ENCODE assay signal across 9 mouse cellular contexts in the genomic region with DNA sequence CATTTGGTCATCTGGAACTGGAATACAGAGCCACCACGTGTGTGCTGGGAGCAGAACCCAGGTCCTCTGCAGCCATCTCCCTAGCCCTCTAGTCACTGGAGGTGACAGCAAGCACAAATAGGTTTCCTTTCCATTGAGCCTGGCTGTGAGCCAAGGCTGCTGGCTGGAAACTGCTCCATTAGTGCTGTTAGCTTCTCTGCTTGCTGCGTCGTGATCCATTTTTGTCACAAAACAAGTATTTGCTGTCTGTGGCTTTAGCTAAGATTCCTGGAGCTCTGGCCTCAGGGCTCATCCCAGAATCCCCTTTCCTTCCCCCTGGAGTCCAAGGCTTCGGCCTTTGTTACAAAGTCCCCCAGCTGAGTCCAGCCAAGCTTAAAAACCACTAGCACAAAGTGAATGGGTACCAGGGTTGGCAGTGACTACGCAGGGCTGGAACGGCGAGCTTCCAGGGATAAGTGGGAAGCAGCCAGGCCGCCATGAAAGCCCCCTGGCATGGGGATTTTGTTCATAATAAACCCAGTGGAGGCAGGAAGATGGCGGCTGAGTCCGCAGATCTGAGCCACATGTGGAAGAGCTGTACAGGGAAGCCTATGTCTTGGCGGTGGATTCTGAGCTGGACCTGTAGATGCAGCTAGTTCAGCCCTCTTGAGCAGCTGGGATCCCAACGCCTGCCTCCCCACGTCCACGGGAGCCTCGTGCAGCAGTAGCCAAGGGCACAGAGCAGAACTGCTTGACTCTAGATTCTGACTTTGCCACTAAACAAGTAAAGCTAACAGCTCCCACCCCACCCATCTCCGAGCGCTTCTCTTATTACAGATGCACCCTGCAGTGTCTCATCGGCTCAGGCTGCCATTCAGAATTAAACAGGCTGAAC. TPM values are rescaled to one million over a fixed set of nuclear protein-coding genes. Genes with fewer than 3 reads are reported as not detected.
DNase-seq lines count a peak whose midpoint lies in the region; ATAC-seq lines count a peak whose summit lies in the region.
"Had no signal": no experiment of that assay in that cellular context is flagged by ENCODE, and none has a peak within 500 bp of the region (broad histone marks: within the 10 kb centered on the region; RNA-seq: fewer than 3 reads in every experiment).

No protein-coding gene starts in this region.

- no peaks in the 10 kb centered on the region for H3K27me3 ChIP-seq in lung, embryonic 15.5 days
- H3K27me3 ChIP-seq in hindbrain, embryonic 12.5 days, result no peaks in the 10 kb centered on the region
- no peaks in the 10 kb centered on the region for H3K27me3 ChIP-seq in midbrain, embryonic 13.5 days

- H3K4me1 ChIP-seq in lung, embryonic 15.5 days, result no peaks in the 10 kb centered on the region
- H3K4me1 ChIP-seq in hindbrain, embryonic 12.5 days, result peaks cover 22% of the 10 kb centered on the region
- peaks cover 34% of the 10 kb centered on the region for H3K4me1 ChIP-seq in midbrain, embryonic 13.5 days (replicated peaks)

- H3K9ac ChIP-seq in lung, embryonic 15.5 days, result no peak overlapping the region
- no peak overlapping the region for H3K9ac ChIP-seq in hindbrain, embryonic 12.5 days
- 0 out of 2 replicates have a peak overlapping the region, but pooled peaks have one; percentile 36 for H3K9ac ChIP-seq in midbrain, embryonic 13.5 days (replicated peaks)

- DNase-seq in lung, postnatal 36 days, result no peak
- DNase-seq in cerebellum, postnatal 10 days, result peak; percentile 78 to 87
- no peak for DNase-seq in spleen, postnatal 36 days (ENCODE audit: low spot score in 2 of 2)
- no peak for DNase-seq in urinary bladder, postnatal 10 days (ENCODE audit: low spot score)

- H3K9me3 ChIP-seq in lung, embryonic 15.5 days, result no peaks in the 10 kb centered on the region
- H3K9me3 ChIP-seq in hindbrain, embryonic 12.5 days (replicated peaks), result no peaks in the 10 kb centered on the region
- no peaks in the 10 kb centered on the region for H3K9me3 ChIP-seq in midbrain, embryonic 13.5 days

- no peak overlapping the region for H3K4me2 ChIP-seq in lung, embryonic 15.5 days
- no peak overlapping the region for H3K4me2 ChIP-seq in hindbrain, embryonic 12.5 days (replicated peaks)
- H3K4me2 ChIP-seq in midbrain, embryonic 13.5 days (replicated peaks), result peak overlapping the region; percentile 23; the same call in 1 of the 2 replicates

- peaks cover 54% of the 10 kb centered on the region for H3K36me3 ChIP-seq in lung, embryonic 15.5 days
- H3K36me3 ChIP-seq in hindbrain, embryonic 12.5 days, result peaks cover 46% of the 10 kb centered on the region
- peaks cover 39% of the 10 kb centered on the region for H3K36me3 ChIP-seq in midbrain, embryonic 13.5 days

- 53% methylated on average over 18 of the region's 18 CpGs for whole genome bisulfite sequencing in lung, embryonic 15.5 days
- 38% methylated on average over 18 of the region's 18 CpGs for WGBS in hindbrain, embryonic 12.5 days
- WGBS in midbrain, embryonic 13.5 days, result 26% methylated on average over 18 of the region's 18 CpGs

- peak overlapping the region; percentile 29 for H3K27ac ChIP-seq in lung, embryonic 15.5 days
- peak overlapping the region; percentile 77 for H3K27ac ChIP-seq in hindbrain, embryonic 12.5 days
- peak overlapping the region; percentile 90 for H3K27ac ChIP-seq in midbrain, embryonic 13.5 days

- no peak for ATAC-seq in lung, embryonic 15.5 days (ENCODE audit: borderline replicate concordance, extremely low read depth, low FRiP score, low TSS enrichment)
- peak; percentile 51 for ATAC-seq in hindbrain, embryonic 12.5 days (ENCODE audit: low FRiP score)
- peak; percentile 69 for ATAC-seq in midbrain, embryonic 13.5 days
- ATAC-seq in megakaryocyte progenitor cell, adult 5-6 weeks (replicated peaks; ENCODE audit: poor library complexity), result no peak

- no peak overlapping the region for H3K4me3 ChIP-seq in lung, embryonic 15.5 days
- no peak overlapping the region for H3K4me3 ChIP-seq in hindbrain, embryonic 12.5 days
- H3K4me3 ChIP-seq in midbrain, embryonic 13.5 days (replicated peaks), result no peak overlapping the region

RNA-seq across cellular contexts. Expression of gene Eno1, which starts 14.3 kb away (rescaled TPM):
- 1,793 and 1,844 TPM in 2 replicates for polyA plus RNA-seq in lung, embryonic 15.5 days (2015; fragmentation: Nextera tagmentation; extraction: Ambion mirVana)
- 1,309 and 1,398 TPM in 2 replicates for polyA plus RNA-seq in hindbrain, embryonic 12.5 days (2016; fragmentation: Nextera tagmentation; extraction: Ambion mirVana)
- 945 and 955 TPM in 2 replicates for polyA plus RNA-seq in midbrain, embryonic 13.5 days (2015; fragmentation: Nextera tagmentation; extraction: Ambion mirVana)
- 336 and 338 TPM in 2 replicates for total RNA-seq in megakaryocyte progenitor cell, adult 5-6 weeks (2015)
- total RNA-seq in megakaryocyte progenitor cell, adult 5-6 weeks (2017), result 357 and 368 TPM in 2 replicates

RNA-seq across cellular contexts. Expression of gene Rere, which starts 30.7 kb away (rescaled TPM):
- polyA plus RNA-seq in lung, embryonic 15.5 days (2015; fragmentation: Nextera tagmentation; extraction: Ambion mirVana), result 25.8 and 31.9 TPM in 2 replicates
- 60.5 and 66.1 TPM in 2 replicates for polyA plus RNA-seq in hindbrain, embryonic 12.5 days (2016; fragmentation: Nextera tagmentation; extraction: Ambion mirVana)
- polyA plus RNA-seq in midbrain, embryonic 13.5 days (2015; fragmentation: Nextera tagmentation; extraction: Ambion mirVana), result 42.4 and 43.6 TPM in 2 replicates
- 49.5 TPM in 2 replicates for total RNA-seq in megakaryocyte progenitor cell, adult 5-6 weeks (2015)
- total RNA-seq in megakaryocyte progenitor cell, adult 5-6 weeks (2017), result 13.8 and 23.8 TPM in 2 replicates

RNA-seq across cellular contexts. Expression of gene Car6, which starts 49.7 kb away (rescaled TPM):
- not detected in 2 replicates for polyA plus RNA-seq in lung, embryonic 15.5 days (2015; fragmentation: Nextera tagmentation; extraction: Ambion mirVana)
- 0.41 TPM in 1 of 2 replicates, not detected in the other for polyA plus RNA-seq in hindbrain, embryonic 12.5 days (2016; fragmentation: Nextera tagmentation; extraction: Ambion mirVana)
- polyA plus RNA-seq in midbrain, embryonic 13.5 days (2015; fragmentation: Nextera tagmentation; extraction: Ambion mirVana), result not detected in 2 replicates
- total RNA-seq in megakaryocyte progenitor cell, adult 5-6 weeks (2015), result 1.2 TPM in 1 of 2 replicates, not detected in the other
- total RNA-seq in megakaryocyte progenitor cell, adult 5-6 weeks (2017), result 0.79 TPM in 1 of 2 replicates, not detected in the other
- total RNA-seq: left cerebral cortex, postnatal 14 days had no signal

Comparison
In these comparisons a context has a peak if more than half of its experiments do, and no peak if none do; other contexts are left out.
1. ATAC-seq: peak in hindbrain, embryonic 12.5 days (single experiment) and midbrain, embryonic 13.5 days (single experiment); none in lung, embryonic 15.5 days (single experiment) and megakaryocyte progenitor cell, adult 5-6 weeks (single experiment).
2. H3K27ac ChIP-seq: peak in every context shown above with its lines; median percentile 90 in midbrain, embryonic 13.5 days; 77 in hindbrain, embryonic 12.5 days; 29 in lung, embryonic 15.5 days.
3. DNase-seq: peak in cerebellum, postnatal 10 days (2 of 2); none in lung, postnatal 36 days (single experiment), spleen, postnatal 36 days (0 of 2) and urinary bladder, postnatal 10 days (single experiment).